ENCODE assay signal across 8 mouse cellular contexts in the genomic region with DNA sequence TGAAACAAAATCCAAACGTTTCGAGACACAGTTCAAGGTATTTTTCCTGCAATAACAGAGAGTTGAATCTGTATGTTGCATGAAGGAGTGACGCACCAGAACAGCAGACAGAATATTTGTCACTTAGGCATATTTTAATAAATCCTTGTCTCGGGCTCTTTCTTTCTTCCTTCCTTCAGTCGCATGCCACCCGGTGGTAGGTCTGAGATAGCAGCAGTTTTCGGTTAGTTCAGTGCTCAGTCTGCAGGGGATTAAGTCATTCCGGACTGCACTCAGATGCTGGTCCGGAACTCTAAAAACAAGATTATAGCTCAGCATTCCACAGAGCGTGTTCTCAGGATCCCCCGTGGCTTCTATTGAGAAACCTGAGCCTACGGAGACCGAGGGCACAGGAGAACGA. TPM values are rescaled to one million over a fixed set of nuclear protein-coding genes. Genes with fewer than 3 reads are reported as not detected.
A peak's percentile ranks its signal among the peaks of the same experiment; 100 is the strongest.
DNase-seq lines count a peak whose midpoint lies in the region; TF ChIP-seq lines count a peak whose summit lies in the region.

No protein-coding gene starts in this region.

- no peak overlapping the region for H3K9ac ChIP-seq in CH12.LX (ENCODE audit: insufficient read depth, low read depth)

- H3K9me3 ChIP-seq in CH12.LX (replicated peaks; ENCODE audit: low read length), result peaks cover 20% of the 10 kb centered on the region

- TF ChIP-seq EP300 in CH12.LX (IDR thresholded peaks at IDR 0.05; ENCODE audit: low read length), result no peak

- no peak for TF ChIP-seq POLR2A in kidney, adult 2 months (IDR thresholded peaks at IDR 0.05; ENCODE audit: low read depth, low read length)
- no peak for TF ChIP-seq POLR2A in CH12.LX (IDR thresholded peaks at IDR 0.05; ENCODE audit: low read depth, low read length)

- H3K4me3 ChIP-seq in kidney, adult 2 months (ENCODE audit: insufficient read depth, low read depth, low read length), result no peak overlapping the region
- H3K4me3 ChIP-seq in CH12.LX (replicated peaks in 1 of 3; ENCODE audit: low read depth in 2 of 3, low read length in 2 of 3, poor library complexity in 1 of 3), result no peak overlapping the region

- H3K27ac ChIP-seq in kidney, adult 2 months (ENCODE audit: insufficient read depth, low read depth, low read length), result no peak overlapping the region
- no peak overlapping the region for H3K27ac ChIP-seq in CH12.LX (ENCODE audit: insufficient read depth, low read depth)

- peak; percentile 27 for DNase-seq in kidney, adult 2 months
- DNase-seq in kidney, postnatal 14 days, result no peak
- peak; percentile 25 for DNase-seq in CH12.LX (ENCODE audit: extremely low read depth)
- DNase-seq in Muller cell, postnatal 12 days (ENCODE audit: inconsistent ontology term), result peak; percentile 26
- DNase-seq in forelimb bud, embryonic 11.5 days (ENCODE audit: low read depth, low spot score), result peak; percentile 31
- peak; percentile 67 for DNase-seq in retina, embryonic 14.5 days (ENCODE audit: low spot score)
- no peak for DNase-seq in urinary bladder, postnatal 4 days (ENCODE audit: low spot score in 2 of 2)
- DNase-seq in neural tube, embryonic 10.5 days (ENCODE audit: extremely low spot score, low spot score), result no peak

- peak; percentile 41 for TF ChIP-seq RAD21 in CH12.LX (IDR thresholded peaks at IDR 0.05; ENCODE audit: low read depth, low read length)

- WGBS in kidney, adult 2 months, result 23% methylated on average over 14 of the region's 14 CpGs

- H3K27me3 ChIP-seq in kidney, adult 2 months (replicated peaks; ENCODE audit: control insufficient read depth, insufficient read depth, low read length), result no peaks in the 10 kb centered on the region
- H3K27me3 ChIP-seq in CH12.LX (replicated peaks), result peaks cover 12% of the 10 kb centered on the region

- peak; percentile 61 for TF ChIP-seq CTCF in kidney, adult 2 months (conservative IDR thresholded peaks at IDR 0.05; ENCODE audit: insufficient read depth, insufficient read length, low read depth, low read length)
- peak; percentile 20 to 74; a peak in 3 of 4 replicates for TF ChIP-seq CTCF in CH12.LX (conservative IDR thresholded peaks at IDR 0.05 in 1 of 2, IDR thresholded peaks at IDR 0.05 in 1 of 2; ENCODE audit: low read depth in 2 of 2, low read length in 2 of 2)

- dilution Hi-C loops in CH12.LX (cut with MboI; ENCODE audit: extremely low pct_ligation_motif_present, extremely low pct_unique_long_range_greater_than_20kb, low sequenced_read_pairs), result no loop called here

- H3K36me3 ChIP-seq in kidney, adult 2 months (ENCODE audit: control insufficient read depth, insufficient read depth, low read length), result no peaks in the 10 kb centered on the region
- H3K36me3 ChIP-seq in CH12.LX (replicated peaks in 1 of 2; ENCODE audit: control insufficient read depth in 1 of 2, insufficient read depth in 1 of 2, low read length in 1 of 2), result no peaks in the 10 kb centered on the region

- H3K79me2 ChIP-seq in CH12.LX (replicated peaks; ENCODE audit: control insufficient read depth, extremely low read depth, insufficient read depth, poor library complexity, severe bottlenecking), result no peaks in the 10 kb centered on the region

- no peak overlapping the region for H3K4me2 ChIP-seq in CH12.LX (ENCODE audit: insufficient read depth, low read depth, poor library complexity, severe bottlenecking)

- H3K4me1 ChIP-seq in kidney, adult 2 months (ENCODE audit: control insufficient read depth, insufficient read depth, low read length), result no peaks in the 10 kb centered on the region; the same call in 1 of the 2 replicates
- peaks cover 0 to 2% of the 10 kb centered on the region in 2 experiments; a peak in 2 of 4 replicates for H3K4me1 ChIP-seq in CH12.LX (ENCODE audit: control insufficient read depth in 1 of 2, insufficient read depth in 2 of 2)

- in situ Hi-C loops in CH12.LX (cut with MboI; ENCODE audit: low pct_ligation_motif_present, low pct_unique_long_range_greater_than_20kb, low sequenced_read_pairs), result no loop called here

TF ChIP-seq in CH12.LX, 34 proteins besides CTCF, POLR2A, EP300 and RAD21:
- TF ChIP-seq SMC3 (IDR thresholded peaks at IDR 0.05; ENCODE audit: low read depth, low read length) (peak; percentile 75), POLR2AphosphoS2 (IDR thresholded peaks at IDR 0.05; ENCODE audit: low read depth, low read length) (no peak), MAFK (IDR thresholded peaks at IDR 0.05; ENCODE audit: insufficient replicate concordance, low read length) (0 out of 2 replicates have a peak, but pooled peaks have one; percentile 37), NELFE (IDR thresholded peaks at IDR 0.05; ENCODE audit: low read depth, low read length) (0 out of 2 replicates have a peak, but pooled peaks have one; percentile 19), TCF12 (IDR thresholded peaks at IDR 0.05; ENCODE audit: low read depth, low read length) (no peak), BHLHE40 (IDR thresholded peaks at IDR 0.05; ENCODE audit: low read depth, low read length) (0 out of 2 replicates have a peak, but pooled peaks have one; percentile 5), USF2 (conservative IDR thresholded peaks at IDR 0.05; ENCODE audit: low read depth, low read length) (no peak)
TF ChIP-seq in CH12.LX: peak in this region for 4.

RNA-seq across cellular contexts. Expression of a gene that starts 23.4 kb away (rescaled TPM):
- 3.1 and 4.0 TPM in 2 replicates for polyA plus RNA-seq in kidney, adult 2 months (2012; rRNA removed)
- total RNA-seq in CH12.LX (2012; rRNA removed), result 0.21 TPM in 1 of 2 replicates, not detected in the other
- not detected in 2 replicates for total RNA-seq in CH12.LX (2014; rRNA removed)
- not detected in 2 replicates for polyA plus RNA-seq in CH12.LX (2012; ENCODE audit: insufficient read length, low read depth)

RNA-seq across cellular contexts. Expression of a gene that starts 33.2 kb away (rescaled TPM):
- polyA plus RNA-seq in kidney, adult 2 months (2012; rRNA removed), result 36.4 and 56.5 TPM in 2 replicates
- 0.51 and 0.55 TPM in 2 replicates for total RNA-seq in CH12.LX (2012; rRNA removed)
- not detected in 2 replicates for total RNA-seq in CH12.LX (2014; rRNA removed)
- polyA plus RNA-seq in CH12.LX (2012; ENCODE audit: insufficient read length, low read depth), result 2.3 and 3.2 TPM in 2 replicates

RNA-seq across cellular contexts. Expression of a gene that starts 41.5 kb away (rescaled TPM):
- polyA plus RNA-seq in kidney, adult 2 months (2012; rRNA removed), result 44.0 and 48.8 TPM in 2 replicates
- total RNA-seq in CH12.LX (2012; rRNA removed) (8.4 and 9.3 TPM in 2 replicates), CH12.LX (2014; rRNA removed) (12.0 and 13.8 TPM in 2 replicates)
- 19.0 and 21.1 TPM in 2 replicates for polyA plus RNA-seq in CH12.LX (2012; ENCODE audit: insufficient read length, low read depth)

RNA-seq across cellular contexts. Expression of a gene that starts 49.3 kb away (rescaled TPM):
- 5.0 and 6.2 TPM in 2 replicates for polyA plus RNA-seq in kidney, adult 2 months (2012; rRNA removed)
- 0.08 TPM in 1 of 2 replicates, not detected in the other for total RNA-seq in CH12.LX (2012; rRNA removed)
- not detected in 2 replicates for total RNA-seq in CH12.LX (2014; rRNA removed)
- not detected in 2 replicates for polyA plus RNA-seq in CH12.LX (2012; ENCODE audit: insufficient read length, low read depth)

RNA-seq across cellular contexts. Expression of a gene that starts 50.2 kb away (rescaled TPM):
- 7.9 and 8.8 TPM in 2 replicates for polyA plus RNA-seq in kidney, adult 2 months (2012; rRNA removed)
- 1.7 and 2.2 TPM in 2 replicates for total RNA-seq in CH12.LX (2012; rRNA removed)
- 0.54 and 0.71 TPM in 2 replicates for total RNA-seq in CH12.LX (2014; rRNA removed)
- 0.54 and 0.72 TPM in 2 replicates for polyA plus RNA-seq in CH12.LX (2012; ENCODE audit: insufficient read length, low read depth)

Comparison
In these comparisons a context has a peak if more than half of its experiments do, and no peak if none do; other contexts are left out.
1. DNase-seq: peak in kidney, adult 2 months (single experiment), CH12.LX (single experiment), Muller cell, postnatal 12 days (single experiment), forelimb bud, embryonic 11.5 days (single experiment) and retina, embryonic 14.5 days (single experiment); none in kidney, postnatal 14 days (single experiment), urinary bladder, postnatal 4 days (0 of 2) and neural tube, embryonic 10.5 days (single experiment).